Mouse (Mus musculus) hindbrain, embryonic 14.5 days (tissue): ENCODE data around the gene Gm15217. TPM values are rescaled to one million over a fixed set of nuclear protein-coding genes. Genes with fewer than 3 reads are reported as not detected.

Experiments used
- ATAC-seq: fragments of 200-750 bp; cut with Nextera tagmentation; 2 replicates; pipeline ENCODE4 v1.8.0; 2017; ENCODE audit warnings: moderate number of reproducible peaks, mild to moderate bottlenecking, moderate TSS enrichment, moderate library complexity; ENCODE audit not compliant: low FRiP score
- DNase-seq: peaks from one replicate; pipeline ENCODE4 v3.0.0-alpha.2; 2015; ENCODE audit warnings: low spot score
- H3K27ac ChIP-seq: fragments of 300-500 bp; sonication (generic); 2 replicates; pipeline ENCODE4 v1.5.1; 2014; ENCODE audit warnings: mild to moderate bottlenecking, moderate library complexity
- H3K27me3 ChIP-seq: fragments of 300-500 bp; sonication (generic); 2 replicates; pipeline ENCODE4 v1.6.1; 2014; ENCODE audit warnings: mild to moderate bottlenecking, low read length, mixed read lengths; ENCODE audit not compliant: control insufficient read depth, insufficient read depth
- H3K36me3 ChIP-seq: fragments of 300-500 bp; sonication (generic); replicated peaks from 2 replicates; pipeline ENCODE4 v1.6.1; 2014; ENCODE audit not compliant: control insufficient read depth, insufficient read depth
- H3K4me1 ChIP-seq: fragments of 300-500 bp; sonication (generic); replicated peaks from 2 replicates; pipeline ENCODE4 v1.6.1; 2014; ENCODE audit warnings: antibody characterized with exemption, low read length, mixed read lengths; ENCODE audit not compliant: control insufficient read depth, insufficient read depth
- H3K4me2 ChIP-seq: fragments of 300-500 bp; sonication (generic); replicated peaks from 2 replicates; pipeline ENCODE4 v1.6.1; 2014; ENCODE audit warnings: mild to moderate bottlenecking, moderate library complexity
- H3K4me3 ChIP-seq: fragments of 300-500 bp; sonication (generic); replicated peaks from 2 replicates; pipeline ENCODE4 v1.5.1; 2014; ENCODE audit warnings: mild to moderate bottlenecking, low read length
- H3K9ac ChIP-seq: fragments of 300-500 bp; sonication (generic); 2 replicates; pipeline ENCODE4 v1.6.1; 2014
- H3K9me3 ChIP-seq: fragments of 300-500 bp; sonication (generic); 2 replicates; pipeline ENCODE4 v1.6.1; 2016; ENCODE audit warnings: low read length; ENCODE audit not compliant: control insufficient read depth
- WGBS: fragments of 180-500 bp; shearing (Covaris S2); extraction: QIAGEN DNeasy Blood & Tissue Kit; methylation state at CpG from one replicate; pipeline ENCODE4 v1.1.7; 2014; 5-methylcytosine and 5-hydroxymethylcytosine counted together
- polyA plus RNA-seq: library from polyadenylated mRNA; unstranded; fragments of >200 nt; fragmentation: Nextera tagmentation; extraction: Ambion mirVana; gene quantifications from 2 replicates; pipeline ENCODE4 v1.2.1, GENCODE M21; 2014

The Gm15217 gene
- polyA plus RNA-seq, result not detected in 2 replicates

GRCm38 (mm10) chr14:46379285-46379684 is at the start of gene Gm15217:
Gene Gm15217 (plus strand): TSS chr14:46379414.
- no peak for DNase-seq
- H3K9me3 ChIP-seq, result no peaks in the 10 kb centered on the region
- no peaks in the 10 kb centered on the region; the same call in 1 of the 2 replicates for H3K4me1 ChIP-seq
- H3K27ac ChIP-seq, result no peak within 1 kb of the TSS
- peak within 1 kb of the TSS; percentile 57 for H3K4me2 ChIP-seq
- peak within 1 kb of the TSS; percentile 24 for H3K4me3 ChIP-seq
- no peak for ATAC-seq
- H3K36me3 ChIP-seq, result no peaks in the 10 kb centered on the region
- no peak within 1 kb of the TSS for H3K9ac ChIP-seq
- H3K27me3 ChIP-seq, result peaks cover 51% of the 10 kb centered on the region
- 91% methylated on average over 12 of the region's 12 CpGs for WGBS

- no peaks in the 10 kb centered on the region for H3K4me1 ChIP-seq
- no peak overlapping the region for H3K4me3 ChIP-seq
- no peaks in the 10 kb centered on the region for H3K27me3 ChIP-seq
- 87% methylated on average over 8 of the region's 8 CpGs for WGBS
- ATAC-seq (no peak), DNase-seq (no peak)
- H3K9me3 ChIP-seq, result no peaks in the 10 kb centered on the region
- H3K4me2 ChIP-seq, result no peak overlapping the region
- H3K36me3 ChIP-seq, result no peaks in the 10 kb centered on the region
- no peak overlapping the region for H3K27ac ChIP-seq
- H3K9ac ChIP-seq, result no peak overlapping the region
These were observed 45.6 kb upstream of the Gm15217 start for GRCm38 (mm10) chr14:46333421-46334237.

- Histone ChIP-seq H3K9me3 (no peaks in the 10 kb centered on the region), H3K9ac (no peak overlapping the region), H3K4me3 (no peak overlapping the region), H3K4me2 (no peak overlapping the region), H3K27ac (no peak overlapping the region), H3K27me3 (no peaks in the 10 kb centered on the region), H3K4me1 (no peaks in the 10 kb centered on the region), H3K36me3 (no peaks in the 10 kb centered on the region)
- 83% methylated on average over 11 of the region's 11 CpGs for WGBS
- ATAC-seq (no peak), DNase-seq (no peak)
These were observed 40.4 kb upstream of the Gm15217 start for GRCm38 (mm10) chr14:46338801-46339200.

- no peak for ATAC-seq
- no peaks in the 10 kb centered on the region for H3K4me1 ChIP-seq
- 0 out of 2 replicates have a peak, but pooled peaks cover 7% of the 10 kb centered on the region for H3K9me3 ChIP-seq
- no peak for DNase-seq
- H3K27me3 ChIP-seq, result no peaks in the 10 kb centered on the region
- no peak overlapping the region for H3K4me3 ChIP-seq
- H3K36me3 ChIP-seq, result no peaks in the 10 kb centered on the region
- no peak overlapping the region for H3K27ac ChIP-seq
- H3K9ac ChIP-seq, result no peak overlapping the region
- H3K4me2 ChIP-seq, result no peak overlapping the region
These were observed 34.5 kb upstream of the Gm15217 start for GRCm38 (mm10) chr14:46344750-46345149.

- no peak overlapping the region for H3K4me3 ChIP-seq
- no peaks in the 10 kb centered on the region for H3K4me1 ChIP-seq
- DNase-seq (no peak), ATAC-seq (no peak)
- 84% methylated on average over 7 of the region's 7 CpGs for WGBS
- no peak overlapping the region for H3K27ac ChIP-seq
- no peaks in the 10 kb centered on the region for H3K27me3 ChIP-seq
- no peak overlapping the region for H3K4me2 ChIP-seq
- no peaks in the 10 kb centered on the region for H3K36me3 ChIP-seq
- H3K9me3 ChIP-seq, result no peaks in the 10 kb centered on the region
- H3K9ac ChIP-seq, result no peak overlapping the region
These were observed 21.9 kb upstream of the Gm15217 start for GRCm38 (mm10) chr14:46357286-46357685.

- H3K27ac ChIP-seq, result no peak overlapping the region
- no peak overlapping the region for H3K4me2 ChIP-seq
- no peak for DNase-seq
- H3K4me1 ChIP-seq, result no peaks in the 10 kb centered on the region
- no peak overlapping the region for H3K9ac ChIP-seq
- no peak for ATAC-seq
- H3K4me3 ChIP-seq, result no peak overlapping the region
- no peaks in the 10 kb centered on the region for H3K27me3 ChIP-seq
- 85% methylated on average over 8 of the region's 8 CpGs for WGBS
- no peaks in the 10 kb centered on the region for H3K9me3 ChIP-seq
- H3K36me3 ChIP-seq, result no peaks in the 10 kb centered on the region
These were observed 21.5 kb upstream of the Gm15217 start for GRCm38 (mm10) chr14:46357696-46358095.

GRCm38 (mm10) chr14:46363209-46363608 is 16.0 kb upstream of the Gm15217 start:
- no peak overlapping the region for H3K4me2 ChIP-seq

DNA sequence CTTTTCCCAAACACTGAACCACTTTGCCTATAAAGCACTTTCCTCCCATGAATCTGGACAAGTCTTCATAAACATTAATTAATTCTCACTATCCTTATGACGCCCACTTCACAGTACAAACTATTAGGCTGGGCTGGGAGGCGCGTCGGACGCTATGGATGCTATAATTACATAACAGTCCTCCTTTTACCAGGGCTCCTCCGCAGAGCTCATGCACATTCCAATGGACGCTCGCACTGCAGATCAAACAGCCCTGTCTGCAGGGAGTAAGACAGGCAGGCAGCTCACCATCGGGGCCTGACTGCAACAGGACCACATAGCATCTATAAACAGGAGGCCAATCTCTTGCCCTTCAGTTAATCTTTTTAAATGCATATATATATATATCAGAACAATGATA is 6.8 kb upstream of the Gm15217 start:
- Histone ChIP-seq H3K27ac (no peak overlapping the region), H3K36me3 (no peaks in the 10 kb centered on the region), H3K4me3 (no peak overlapping the region), H3K9me3 (no peaks in the 10 kb centered on the region), H3K9ac (no peak overlapping the region), H3K27me3 (no peaks in the 10 kb centered on the region), H3K4me1 (no peaks in the 10 kb centered on the region), H3K4me2 (no peak overlapping the region)
- DNase-seq (no peak), ATAC-seq (no peak)
- 46% methylated on average over 9 of the region's 9 CpGs for WGBS

More at GRCm38 (mm10) chr14:46363209-46363608, 16.0 kb upstream of the Gm15217 start:
- no peak for ATAC-seq
- 44% methylated on average over 10 of the region's 10 CpGs for WGBS
- Histone ChIP-seq H3K4me3 (no peak overlapping the region), H3K9ac (no peak overlapping the region), H3K27me3 (no peaks in the 10 kb centered on the region), H3K4me1 (no peaks in the 10 kb centered on the region), H3K27ac (no peak overlapping the region), H3K36me3 (no peaks in the 10 kb centered on the region), H3K9me3 (no peaks in the 10 kb centered on the region)
- no peak for DNase-seq

DNA sequence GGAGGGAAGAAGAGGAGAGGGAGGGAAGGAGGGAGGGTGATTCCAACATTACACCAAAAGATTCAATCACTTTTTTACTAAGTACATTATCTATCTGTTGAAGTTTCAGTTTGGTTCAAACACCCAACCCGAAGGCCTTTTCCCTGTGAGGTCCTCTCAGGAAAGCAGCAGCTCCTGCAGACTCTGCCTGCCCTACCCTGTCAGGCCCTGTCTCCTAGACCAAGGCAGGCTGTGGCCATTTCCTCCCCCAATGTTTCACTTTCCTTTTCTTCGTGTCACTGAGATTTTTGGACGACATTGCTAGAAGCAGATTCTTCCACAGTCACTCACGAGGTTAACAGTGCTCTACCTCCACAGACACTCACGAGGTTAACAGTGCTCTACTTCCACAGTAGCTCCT is 3.4 kb upstream of the Gm15217 start:
- Histone ChIP-seq H3K4me2 (no peak overlapping the region), H3K36me3 (no peaks in the 10 kb centered on the region), H3K9ac (no peak overlapping the region), H3K27ac (no peak overlapping the region), H3K4me3 (no peak overlapping the region), H3K9me3 (no peaks in the 10 kb centered on the region), H3K4me1 (no peaks in the 10 kb centered on the region; the same call in 1 of the 2 replicates), H3K27me3 (peaks cover 23% of the 10 kb centered on the region)
- ATAC-seq, result no peak
- WGBS, result 88% methylated on average over 5 of the region's 5 CpGs
- no peak for DNase-seq
